Mouse (Mus musculus) CH12.LX (cell line): ENCODE measurements around the gene Cpb1.

Source experiments
- CTCF ChIP-seq, 2 experiments: IDR thresholded peaks in 1 of 2; conservative IDR thresholded peaks in 1 of 2; 2 replicates each; pipeline ENCODE4 v1.5.1; 2011 to 2012; ENCODE audit warnings: low read depth in 2 of 2, low read length in 2 of 2, improper control_type of control experiment in 1 of 2, inconsistent platforms in 1 of 2, mild to moderate bottlenecking in 1 of 2, moderate library complexity in 1 of 2
- E2F4 ChIP-seq: IDR thresholded peaks from 2 replicates; pipeline ENCODE4 v1.6.1; 2011; ENCODE audit warnings: low read depth, low read length, improper control_type of control experiment; ENCODE audit not compliant: insufficient replicate concordance
- GABPA ChIP-seq: IDR thresholded peaks from 2 replicates; pipeline ENCODE4 v1.6.1; 2012; ENCODE audit warnings: low read depth, low read length, improper control_type of control experiment, inconsistent platforms; ENCODE audit not compliant: insufficient replicate concordance
- IRF4 ChIP-seq: IDR thresholded peaks from 2 replicates; pipeline ENCODE4 v1.6.1; 2014; ENCODE audit warnings: low read depth, mild to moderate bottlenecking, inconsistent platforms, low read length, improper control_type of control experiment
- NELFE ChIP-seq: IDR thresholded peaks from 2 replicates; pipeline ENCODE4 v1.6.1; 2011; ENCODE audit warnings: low read depth, low read length, improper control_type of control experiment
- POLR2A ChIP-seq: IDR thresholded peaks from 2 replicates; pipeline ENCODE4 v1.6.1; 2011; ENCODE audit warnings: low read depth, mild to moderate bottlenecking, improper control_type of control experiment, low read length
- RCOR1 ChIP-seq: conservative IDR thresholded peaks from 2 replicates; pipeline ENCODE4 v1.6.1; 2012; ENCODE audit warnings: low read depth, mild to moderate bottlenecking, inconsistent platforms, low read length, improper control_type of control experiment
- TCF12 ChIP-seq: IDR thresholded peaks from 2 replicates; pipeline ENCODE4 v1.6.1; 2014; ENCODE audit warnings: low read depth, mild to moderate bottlenecking, inconsistent platforms, low read length, improper control_type of control experiment
- UBTF ChIP-seq: IDR thresholded peaks from 2 replicates; pipeline ENCODE4 v1.6.1; 2012; ENCODE audit warnings: low read depth, mild to moderate bottlenecking, inconsistent platforms, low read length, improper control_type of control experiment, moderate library complexity
- USF1 ChIP-seq: IDR thresholded peaks from 2 replicates; pipeline ENCODE4 v1.6.1; 2014; ENCODE audit warnings: low read depth, mild to moderate bottlenecking, inconsistent platforms, low read length, improper control_type of control experiment
- ZC3H11A ChIP-seq: IDR thresholded peaks from 2 replicates; pipeline ENCODE4 v1.6.1; 2012; ENCODE audit warnings: low read depth, mild to moderate bottlenecking, inconsistent platforms, low read length, improper control_type of control experiment
- ZMIZ1 ChIP-seq: IDR thresholded peaks from 2 replicates; pipeline ENCODE4 v1.6.1; 2012; ENCODE audit warnings: low read depth, mild to moderate bottlenecking, inconsistent platforms, low read length, improper control_type of control experiment

- TF ChIP-seq NELFE: no peak
- no peak for TF ChIP-seq GABPA
- TF ChIP-seq CTCF (conservative IDR thresholded peaks at IDR 0.05 in 1 of 2, IDR thresholded peaks at IDR 0.05 in 1 of 2; ENCODE audit: low read depth in 2 of 2, low read length in 2 of 2): no peak
- TF ChIP-seq E2F4: no peak
- no peak for TF ChIP-seq USF1
- TF ChIP-seq ZMIZ1: no peak
- TF ChIP-seq IRF4: no peak
- TF ChIP-seq POLR2A: no peak
- no peak for TF ChIP-seq UBTF
- TF ChIP-seq ZC3H11A: no peak
- TF ChIP-seq RCOR1: no peak
- TF ChIP-seq TCF12: no peak
These were observed 15.8 kb upstream of the Cpb1 start for GRCm38 (mm10) chr3:20291370-20291769.
